Mouse (Mus musculus) splenic B cell, adult 2 months (primary cell): Measurements from ENCODE around the gene Kcnk5.

Experiments used
- DNase-seq: peaks from one replicate; pipeline ENCODE4 v3.0.0-alpha.2; 2011; ENCODE audit warnings: low read depth, low spot score
- H3K27me3 ChIP-seq: 2 replicates; pipeline ENCODE4 v1.6.1; 2012; ENCODE audit warnings: mild to moderate bottlenecking, low read length, moderate library complexity, mixed read lengths; ENCODE audit not compliant: control insufficient read depth, poor library complexity, insufficient read depth, severe bottlenecking
- H3K36me3 ChIP-seq: 2 replicates; pipeline ENCODE4 v1.6.1; 2012; ENCODE audit warnings: mild to moderate bottlenecking, low read length, moderate library complexity, mixed read lengths; ENCODE audit not compliant: control insufficient read depth, poor library complexity, insufficient read depth, severe bottlenecking

Kcnk5 gene

DNA sequence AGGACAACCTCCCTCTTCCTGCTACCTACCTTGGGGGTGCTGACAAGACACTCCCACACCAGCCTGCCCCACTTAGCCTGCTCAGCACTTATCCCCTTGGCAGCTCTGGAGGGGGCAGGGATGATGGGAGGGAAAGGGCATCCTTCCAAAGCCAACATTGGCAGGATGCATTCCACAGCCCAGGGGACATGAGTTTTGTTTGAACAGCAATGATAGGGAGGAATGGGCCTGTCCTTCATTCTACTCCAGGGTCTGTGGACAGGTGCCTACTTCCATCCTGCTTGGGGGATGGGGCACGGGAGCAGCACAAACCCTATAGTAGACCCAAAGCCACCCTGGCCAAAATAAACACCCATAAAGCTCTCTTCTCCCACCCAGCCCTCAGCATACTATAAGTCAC, 16.2 kb downstream of the Kcnk5 start:
- no peak for DNase-seq
- Histone ChIP-seq H3K36me3 (no peaks in the 10 kb centered on the region; the same call in 1 of the 2 replicates), H3K27me3 (no peaks in the 10 kb centered on the region)

DNA sequence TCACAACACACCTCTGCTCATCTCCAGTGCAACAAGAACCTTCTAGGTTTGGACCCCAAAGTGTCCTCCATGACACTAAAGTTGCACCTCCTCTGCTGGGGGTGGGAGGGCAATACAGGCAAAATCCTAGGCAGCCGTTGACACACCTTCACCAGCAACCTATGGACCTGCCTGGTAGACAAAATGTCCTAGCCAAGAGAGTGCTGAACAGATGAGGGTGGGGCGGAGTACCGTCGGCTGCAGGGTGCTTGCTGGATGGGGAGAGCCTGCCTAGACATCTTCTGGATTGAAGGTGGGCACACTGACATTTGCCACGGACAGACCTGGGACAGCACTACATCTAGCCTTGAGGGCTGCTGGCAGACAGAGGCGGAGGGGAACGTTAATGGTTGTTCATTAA, 17.2 kb downstream of the Kcnk5 start:
- DNase-seq = no peak
- no peaks in the 10 kb centered on the region for H3K27me3 ChIP-seq
- H3K36me3 ChIP-seq = no peaks in the 10 kb centered on the region; the same call in 1 of the 2 replicates

DNA sequence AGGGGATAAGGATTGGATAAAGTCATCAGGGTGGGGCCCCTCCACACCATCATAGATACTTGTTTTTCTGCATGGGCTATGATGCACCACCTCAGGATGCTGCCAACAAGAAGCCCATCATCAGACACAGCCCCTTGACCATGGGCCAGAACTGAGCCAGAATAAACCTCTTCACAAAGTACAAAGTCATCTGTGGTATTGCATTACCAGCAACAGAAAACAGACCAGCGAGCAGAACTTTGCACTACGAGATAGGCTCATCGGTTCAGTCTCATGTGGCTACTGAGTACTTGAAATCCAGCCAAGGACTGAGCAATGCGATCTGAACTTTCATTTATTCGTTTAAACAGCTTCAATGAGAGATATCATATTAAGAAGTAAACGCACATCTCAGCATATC, 18.9 kb downstream of the Kcnk5 start:
- DNase-seq = no peak
- H3K27me3 ChIP-seq = no peaks in the 10 kb centered on the region

DNA sequence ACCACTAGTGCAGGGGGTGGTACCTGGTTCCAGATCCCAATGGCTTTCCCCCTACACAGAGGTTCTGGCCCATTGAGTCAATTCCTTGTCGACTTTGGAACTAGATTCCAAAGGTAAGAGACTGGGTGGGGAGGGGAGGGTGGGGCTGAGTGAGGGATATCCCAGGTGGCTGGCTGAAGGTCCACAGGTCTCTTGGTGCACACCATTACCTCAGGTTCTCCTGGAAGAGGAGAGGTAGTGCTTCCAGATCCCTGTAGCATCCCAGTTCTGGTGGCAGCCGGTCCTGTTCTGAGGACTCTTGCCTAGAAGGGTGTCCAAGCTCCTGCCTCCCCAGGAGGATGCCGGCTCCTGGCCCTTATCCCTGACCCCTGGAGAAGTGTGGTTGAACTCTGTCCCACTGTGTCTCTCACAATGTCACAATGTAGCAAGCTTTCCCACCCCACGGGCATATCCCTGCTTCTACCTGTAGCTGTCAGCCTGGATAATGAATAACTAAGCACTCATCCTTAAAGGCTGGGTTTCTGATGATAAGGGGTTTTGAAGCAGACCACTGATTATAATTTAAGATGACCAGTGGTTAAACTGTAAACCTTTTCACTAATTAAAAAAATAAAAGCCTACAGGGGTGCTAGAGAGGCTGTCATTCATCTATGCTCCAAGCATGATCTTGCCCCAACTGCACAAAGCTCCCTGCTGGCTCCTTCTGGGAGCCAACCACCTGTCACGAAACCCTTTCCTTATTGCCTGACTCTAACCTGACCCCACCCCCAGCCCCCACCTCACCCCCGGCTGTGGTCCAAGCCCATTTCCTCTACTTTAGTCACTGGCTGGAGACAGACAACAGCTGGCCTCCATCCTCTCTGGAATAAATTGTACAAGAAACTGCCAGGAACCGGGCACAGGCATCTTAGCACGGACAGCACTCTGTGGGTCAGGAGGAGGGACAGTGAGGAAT, 22.6 kb downstream of the Kcnk5 start:
- no peaks in the 10 kb centered on the region for H3K36me3 ChIP-seq

More for the DNA sequence above, 18.9 kb downstream of the Kcnk5 start:
- no peaks in the 10 kb centered on the region; the same call in 1 of the 2 replicates for H3K36me3 ChIP-seq

DNA sequence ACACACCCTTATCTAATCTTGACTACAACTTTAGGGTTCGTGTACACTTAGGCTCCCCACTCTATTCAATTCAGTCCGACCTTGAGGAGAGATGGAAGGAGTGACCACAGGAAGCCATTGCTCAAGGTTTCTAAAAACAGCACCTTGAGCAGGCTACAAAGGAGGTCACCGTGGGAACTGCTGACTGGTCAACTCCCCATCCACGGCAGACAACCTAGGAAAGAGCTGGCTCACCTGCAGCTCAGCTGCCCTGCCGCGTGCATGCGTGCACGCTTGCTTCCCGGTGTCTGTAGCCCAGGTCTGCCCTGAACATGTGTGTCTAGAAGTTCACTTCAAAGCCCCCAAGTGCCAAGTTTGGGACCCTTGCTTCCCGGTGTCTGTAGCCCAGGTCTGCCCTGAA, 24.0 kb downstream of the Kcnk5 start:
- Histone ChIP-seq H3K36me3 (no peaks in the 10 kb centered on the region), H3K27me3 (no peaks in the 10 kb centered on the region)
- DNase-seq = no peak

More for the DNA sequence above, 22.6 kb downstream of the Kcnk5 start:
- no peak for DNase-seq
- no peaks in the 10 kb centered on the region for H3K27me3 ChIP-seq

DNA sequence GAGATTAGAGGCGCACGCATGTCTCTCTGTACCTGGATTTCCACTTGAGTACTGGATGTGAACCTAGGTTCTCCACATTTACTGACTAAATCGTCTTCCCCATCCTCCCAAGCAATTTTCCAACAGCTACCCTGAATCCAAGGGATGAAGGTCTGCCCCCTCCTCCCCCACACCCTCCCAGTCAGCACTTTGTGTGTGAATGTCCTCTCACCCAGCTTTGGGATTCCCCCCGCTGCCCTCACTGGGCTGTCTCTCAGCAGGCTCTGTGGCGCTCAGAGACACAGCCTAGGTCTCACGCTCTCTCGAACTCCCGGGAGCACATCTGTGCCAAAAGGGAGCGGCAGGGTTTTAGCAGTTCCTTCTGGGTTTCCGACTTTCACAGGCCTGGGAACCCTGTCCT, 25.9 kb downstream of the Kcnk5 start:
- DNase-seq = no peak
- Histone ChIP-seq H3K36me3 (no peaks in the 10 kb centered on the region), H3K27me3 (no peaks in the 10 kb centered on the region)

DNA sequence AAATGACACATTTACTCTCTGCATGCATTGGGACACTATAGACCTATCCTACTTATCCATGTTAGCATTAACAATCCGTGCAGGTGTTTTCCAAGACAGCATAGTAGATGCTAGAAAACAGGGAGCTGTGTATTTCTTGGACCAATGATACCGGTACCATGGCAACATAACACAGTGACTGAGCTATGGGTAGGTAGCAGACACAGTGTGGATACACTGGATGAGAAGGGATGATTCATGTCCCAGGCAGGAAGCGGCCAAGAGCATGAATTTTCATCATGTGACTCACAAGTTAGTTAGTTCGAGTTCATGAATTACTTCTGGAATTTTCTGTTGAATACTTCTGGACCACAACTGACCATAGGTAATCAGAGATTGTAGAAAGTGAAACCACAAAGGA, 26.7 kb downstream of the Kcnk5 start:
- no peak for DNase-seq
- Histone ChIP-seq H3K27me3 (no peaks in the 10 kb centered on the region), H3K36me3 (no peaks in the 10 kb centered on the region)

DNA sequence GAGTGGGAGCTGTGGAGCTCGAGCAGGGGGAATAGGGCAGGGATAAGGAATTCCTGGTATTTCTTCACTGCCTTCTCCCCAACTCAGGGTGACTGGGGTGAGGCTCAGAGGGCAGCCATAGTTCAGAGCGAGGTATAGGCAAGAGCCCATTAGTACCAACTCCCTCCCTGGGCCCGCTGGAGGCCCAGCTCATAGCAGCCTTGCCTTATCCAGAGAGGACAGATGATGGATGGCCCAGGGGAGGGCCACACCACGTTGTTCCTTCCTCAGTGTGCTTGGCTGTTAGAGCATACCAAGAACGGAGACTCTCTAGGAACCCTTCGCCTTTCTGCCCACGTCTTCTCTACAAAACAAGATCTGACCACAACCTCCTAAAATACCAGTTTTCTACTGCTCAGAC, 27.4 kb downstream of the Kcnk5 start:
- DNase-seq = no peak
- Histone ChIP-seq H3K36me3 (no peaks in the 10 kb centered on the region), H3K27me3 (no peaks in the 10 kb centered on the region)

DNA sequence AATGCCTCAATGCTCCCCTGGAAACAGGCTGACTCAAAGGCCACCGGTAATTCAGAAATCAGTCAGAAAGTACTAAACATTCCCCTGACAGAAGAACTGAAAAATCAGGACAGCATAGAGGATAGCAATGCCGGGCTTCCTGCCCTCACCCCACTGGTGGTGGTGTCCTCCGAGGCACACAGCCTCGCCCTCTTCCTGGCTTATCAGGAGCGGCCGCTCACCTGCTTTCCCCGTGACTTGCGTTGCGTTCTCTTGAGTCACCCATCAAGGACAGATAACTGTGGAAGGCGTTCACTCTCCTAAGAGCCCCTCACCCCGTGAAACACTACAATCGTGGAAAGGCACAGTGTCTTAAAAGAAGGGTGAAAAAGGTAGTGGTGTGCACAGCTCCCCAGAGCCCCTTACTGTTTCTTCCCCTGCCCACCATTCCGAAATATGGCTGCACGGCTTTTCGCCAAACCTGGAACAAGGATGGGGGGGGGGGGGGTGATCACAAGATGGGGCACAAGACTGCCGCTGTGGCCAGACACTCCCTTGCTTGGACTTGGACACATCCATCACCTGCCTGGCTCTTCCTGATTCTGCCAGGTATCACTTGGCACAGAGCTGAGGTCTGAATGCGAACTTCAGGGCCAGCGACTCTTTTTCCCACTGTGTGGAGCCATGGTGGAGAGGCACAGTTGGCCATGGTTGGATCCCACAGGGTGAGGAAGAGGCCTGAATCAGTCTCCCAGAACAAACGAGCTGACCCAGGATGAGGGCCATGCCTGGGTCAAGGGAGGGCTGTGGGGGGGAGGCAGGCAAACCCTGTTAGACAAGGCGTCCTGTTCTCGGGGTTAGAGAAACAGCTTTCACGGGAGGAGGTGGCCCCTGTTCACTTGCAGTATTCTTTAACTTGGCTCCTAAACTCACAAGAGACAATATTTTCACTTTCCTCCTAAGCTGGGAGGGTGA, 32.2 kb downstream of the Kcnk5 start:
- H3K36me3 ChIP-seq = no peaks in the 10 kb centered on the region
- DNase-seq = no peak
- no peaks in the 10 kb centered on the region for H3K27me3 ChIP-seq

DNA sequence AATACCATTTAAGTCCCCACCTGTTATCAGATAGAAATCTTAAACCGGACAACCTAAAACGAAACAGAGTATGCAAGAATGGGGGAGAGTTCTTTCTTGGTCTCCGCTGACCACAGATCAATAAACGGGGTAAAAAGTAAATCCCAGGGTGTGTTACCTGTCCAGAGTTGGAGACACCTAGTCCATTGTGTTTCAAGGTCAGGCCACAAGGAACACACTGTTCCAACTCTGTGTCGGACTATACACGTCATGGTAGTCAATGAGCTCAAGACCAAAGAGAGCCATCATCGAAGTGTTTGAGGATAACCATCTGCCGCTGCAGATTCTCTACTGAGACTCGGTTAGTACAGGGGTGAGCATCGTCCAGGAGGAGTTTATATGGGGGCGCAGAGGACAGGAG, 33.1 kb downstream of the Kcnk5 start:
- no peaks in the 10 kb centered on the region for H3K36me3 ChIP-seq
- no peak for DNase-seq
- no peaks in the 10 kb centered on the region for H3K27me3 ChIP-seq

DNA sequence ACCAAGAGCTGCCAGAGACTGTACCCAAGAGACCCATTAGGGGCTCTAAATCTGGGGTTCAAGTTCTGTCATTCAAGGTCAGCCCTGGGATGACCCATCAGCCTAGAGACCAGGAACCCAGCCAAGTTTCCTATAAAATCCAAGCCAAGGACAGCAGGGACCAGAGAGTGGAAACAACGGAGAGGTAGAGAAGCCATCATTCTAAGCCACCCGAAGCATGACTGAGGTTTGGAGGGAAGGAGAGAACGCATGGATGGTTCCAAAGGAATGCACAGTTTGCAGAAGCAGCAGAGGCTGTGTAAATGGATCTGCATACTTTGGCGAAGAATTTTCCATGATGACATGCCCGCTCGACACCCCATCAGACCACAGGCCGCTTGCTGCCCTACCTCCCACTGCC, 33.8 kb downstream of the Kcnk5 start:
- DNase-seq = no peak
- H3K27me3 ChIP-seq = no peaks in the 10 kb centered on the region

DNA sequence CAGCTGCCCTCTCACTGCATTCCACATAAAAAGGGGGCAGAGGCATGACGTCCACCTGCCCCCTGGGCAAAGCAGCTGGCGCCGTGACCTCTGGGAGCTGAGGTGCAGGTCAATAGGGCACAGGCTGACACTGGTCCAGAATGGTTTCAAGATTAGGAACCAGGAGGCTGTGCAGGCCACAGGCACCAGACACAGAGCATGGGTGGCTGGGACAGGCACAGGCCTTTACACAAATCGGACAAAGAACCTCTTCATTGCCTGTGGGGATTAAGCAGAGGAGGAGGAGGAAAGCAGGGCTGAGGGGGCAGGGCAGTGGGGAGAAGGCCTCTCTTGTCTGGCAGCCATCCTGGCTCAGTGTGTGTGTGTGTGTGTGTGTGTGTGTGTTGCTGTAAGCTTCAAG, 37.5 kb downstream of the Kcnk5 start:
- no peak for DNase-seq
- peaks cover 4% of the 10 kb centered on the region for H3K36me3 ChIP-seq

More for the DNA sequence above, 33.8 kb downstream of the Kcnk5 start:
- peaks cover 2% of the 10 kb centered on the region for H3K36me3 ChIP-seq

DNA sequence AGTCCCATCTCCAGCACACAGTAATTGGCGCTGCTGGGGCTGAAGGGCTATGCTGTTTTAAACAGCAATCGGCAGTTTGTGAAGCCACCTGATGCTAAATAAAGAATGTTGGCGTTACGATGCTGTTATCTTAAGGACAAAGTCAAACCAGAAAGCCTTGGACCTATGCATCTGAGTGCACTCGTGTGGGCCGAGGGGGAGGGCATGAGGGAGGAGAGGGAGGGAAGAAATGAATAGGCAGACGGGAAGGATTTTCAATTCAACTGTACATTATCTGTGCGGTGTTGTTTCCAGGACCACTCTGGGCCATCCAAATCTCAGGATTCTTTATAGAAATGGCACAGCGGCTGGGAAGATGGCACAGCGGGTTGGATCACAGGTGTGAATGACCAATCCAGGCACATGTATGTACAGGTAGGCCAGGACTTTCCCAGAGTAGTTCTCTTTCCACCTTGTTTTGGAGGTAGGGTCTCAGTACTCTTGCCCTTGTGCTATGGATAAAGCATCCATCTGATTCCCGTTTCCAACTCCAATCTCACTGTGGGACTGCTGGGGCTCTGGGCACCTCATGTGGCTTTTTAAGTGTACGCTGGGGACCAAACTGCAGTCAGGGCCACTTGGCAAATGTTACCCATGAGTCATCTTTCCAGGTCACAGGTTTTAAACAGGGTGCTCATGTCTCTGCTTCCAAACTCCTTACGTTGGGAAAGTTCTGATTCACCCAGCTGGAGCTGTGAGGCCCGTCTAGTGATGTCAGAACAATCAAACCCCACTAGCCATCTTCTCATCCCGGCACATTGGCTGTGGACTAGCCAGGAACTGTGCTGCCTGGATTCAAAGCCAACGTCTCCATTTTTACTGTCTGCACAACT, 42.9 kb downstream of the Kcnk5 start, which contains the start of gene Saysd1:
TSS of gene Saysd1 (minus strand) at position 51 of the 872 bp plus-strand sequence.
- no peak for DNase-seq
- Histone ChIP-seq H3K27me3 (no peaks in the 10 kb centered on the region; the same call in 1 of the 2 replicates), H3K36me3 (peaks cover 4% of the 10 kb centered on the region)

More for the DNA sequence above, 37.5 kb downstream of the Kcnk5 start:
- no peaks in the 10 kb centered on the region; the same call in 1 of the 2 replicates for H3K27me3 ChIP-seq
